Mouse (Mus musculus): ENCODE measurements around the gene Zfp93. TPM values are rescaled to one million over a fixed set of nuclear protein-coding genes. Genes with fewer than 3 reads are reported as not detected.

Gene Zfp93
- total and polyA plus RNA-seq, 3 experiments: not detected

- H3K9ac ChIP-seq (ENCODE audit: control insufficient read depth, low read depth, low read length, poor library complexity, severe bottlenecking): peak overlapping the region; percentile 69
- H3K27ac ChIP-seq (ENCODE audit: control insufficient read depth, low read depth, low read length): no peak overlapping the region; the same call in 1 of the 2 replicates
- peak overlapping the region; percentile 69 to 72 for H3K4me3 ChIP-seq (ENCODE audit: control insufficient read depth in 1 of 2, insufficient read depth in 1 of 2, low read depth in 2 of 2, low read length in 2 of 2)
- peaks cover 7 to 32% of the 10 kb centered on the region in 2 experiments; a peak in 3 of 4 replicates for H3K4me1 ChIP-seq (ENCODE audit: control insufficient read depth in 1 of 2, insufficient read depth in 2 of 2, low read length in 2 of 2)
- H3K9me3 ChIP-seq (replicated peaks; ENCODE audit: insufficient read depth, low read length): no peaks in the 10 kb centered on the region
- TF ChIP-seq MAX (IDR thresholded peaks at IDR 0.05; ENCODE audit: low read length) (peak; percentile 80), TCF12 (IDR thresholded peaks at IDR 0.05; ENCODE audit: low read depth, low read length) (no peak), BHLHE40 (IDR thresholded peaks at IDR 0.05; ENCODE audit: borderline replicate concordance, low read depth, low read length) (peak; percentile 32; the same call in 1 of the 2 replicates), UBTF (IDR thresholded peaks at IDR 0.05; ENCODE audit: borderline replicate concordance, insufficient read depth, low read depth, low read length) (no peak), GATA1 (IDR thresholded peaks at IDR 0.05; ENCODE audit: low read depth, low read length) (peak; percentile 21; the same call in 1 of the 2 replicates)
- peaks cover 2% of the 10 kb centered on the region for H3K79me2 ChIP-seq (ENCODE audit: control insufficient read depth, insufficient read depth, low read length, poor library complexity)
- peaks cover 0 to 25% of the 10 kb centered on the region in 2 experiments; a peak in 3 of 4 replicates for H3K36me3 ChIP-seq (ENCODE audit: control insufficient read depth in 1 of 2, insufficient read depth in 2 of 2, low read length in 2 of 2)
- no peak for DNase-seq (ENCODE audit: low read depth, low spot score)
- no peaks in the 10 kb centered on the region for H3K27me3 ChIP-seq (ENCODE audit: control insufficient read depth in 1 of 2, insufficient read depth in 2 of 2, low read length in 2 of 2)
Measured at GRCm38 (mm10) chr7:24315726-24316566, 45.7 kb downstream of the Zfp93 start.

DNA sequence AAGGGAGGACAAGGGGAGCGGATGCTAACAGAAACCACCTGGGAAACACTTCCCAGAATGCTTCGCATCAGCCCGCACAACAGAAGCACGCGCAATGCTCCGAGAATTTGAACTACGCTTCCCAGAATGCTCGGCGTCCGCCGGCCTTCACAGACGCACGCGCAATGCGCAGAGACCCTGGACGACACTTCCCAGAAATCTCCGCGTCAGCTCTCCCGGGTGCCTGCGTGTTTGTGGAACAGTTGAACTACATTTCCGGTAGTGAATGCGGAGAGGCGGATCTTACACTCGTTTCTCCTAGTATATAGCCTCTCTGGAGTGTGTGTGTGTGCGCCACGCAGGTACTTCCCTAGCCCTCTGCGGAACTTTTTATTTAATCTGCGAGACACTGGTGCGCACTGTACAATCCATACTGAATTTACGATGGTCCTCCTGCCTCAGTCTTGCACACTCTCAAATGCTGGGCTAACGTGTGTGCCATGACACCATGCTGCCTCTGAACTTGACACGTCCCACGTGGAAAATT is 46.4 kb downstream of the Zfp93 start, which contains the start of gene Zfp94:
Gene Zfp94, minus strand, starts transcription at position 100 of the 526 bp plus-strand sequence.
- DNase-seq (ENCODE audit: low read depth, low spot score): peak; percentile 98
- Histone ChIP-seq H3K36me3 (ENCODE audit: control insufficient read depth in 1 of 2, insufficient read depth in 2 of 2, low read length in 2 of 2) (peaks cover 0 to 25% of the 10 kb centered on the region in 2 experiments; a peak in 2 of 4 replicates), H3K4me1 (ENCODE audit: control insufficient read depth in 1 of 2, insufficient read depth in 2 of 2, low read length in 2 of 2) (peaks cover 7 to 32% of the 10 kb centered on the region in 2 experiments; a peak in 3 of 4 replicates), H3K9me3 (replicated peaks; ENCODE audit: insufficient read depth, low read length) (no peaks in the 10 kb centered on the region), H3K27me3 (ENCODE audit: control insufficient read depth in 1 of 2, insufficient read depth in 2 of 2, low read length in 2 of 2) (no peaks in the 10 kb centered on the region), H3K4me3 (ENCODE audit: control insufficient read depth in 1 of 2, insufficient read depth in 1 of 2, low read depth in 2 of 2, low read length in 2 of 2) (peak within 1 kb of the TSS; percentile 69 to 72), H3K9ac (ENCODE audit: control insufficient read depth, low read depth, low read length, poor library complexity, severe bottlenecking) (peak within 1 kb of the TSS; percentile 78), H3K79me2 (ENCODE audit: control insufficient read depth, insufficient read depth, low read length, poor library complexity) (peaks cover 2% of the 10 kb centered on the region), H3K27ac (ENCODE audit: control insufficient read depth, low read depth, low read length) (peak within 1 kb of the TSS; percentile 80)
- TF ChIP-seq NELFE (IDR thresholded peaks at IDR 0.05; ENCODE audit: low read depth, low read length): peak; percentile 94
- TF ChIP-seq TCF12 (IDR thresholded peaks at IDR 0.05; ENCODE audit: low read depth, low read length): peak; percentile 64; the same call in 1 of the 2 replicates
- no peak for TF ChIP-seq MYB (IDR thresholded peaks at IDR 0.05; ENCODE audit: low read depth, low read length)
- peak; percentile 90 for TF ChIP-seq TBP (IDR thresholded peaks at IDR 0.05; ENCODE audit: low read depth, low read length)
- TF ChIP-seq USF1 (IDR thresholded peaks at IDR 0.05; ENCODE audit: low read depth, low read length): no peak
- no peak for TF ChIP-seq E2F4 (IDR thresholded peaks at IDR 0.05; ENCODE audit: borderline replicate concordance, low read depth, low read length)
- 0 out of 2 replicates have a peak, but pooled peaks have one; percentile 0 for TF ChIP-seq BHLHE40 (IDR thresholded peaks at IDR 0.05; ENCODE audit: borderline replicate concordance, low read depth, low read length)
- TF ChIP-seq MXI1 (IDR thresholded peaks at IDR 0.05; ENCODE audit: low read depth, low read length): peak; percentile 86
- no peak for TF ChIP-seq MAZ (IDR thresholded peaks at IDR 0.05; ENCODE audit: low read depth, low read length)
- no peak for TF ChIP-seq MAFK (IDR thresholded peaks at IDR 0.05; ENCODE audit: borderline replicate concordance, low read depth, low read length)
- TF ChIP-seq HCFC1 (IDR thresholded peaks at IDR 0.05; ENCODE audit: low read depth, low read length): peak; percentile 96
- no peak for TF ChIP-seq ETS1 (IDR thresholded peaks at IDR 0.05; ENCODE audit: low read depth, low read length)
- peak; percentile 93 for TF ChIP-seq SIN3A (IDR thresholded peaks at IDR 0.05; ENCODE audit: low read length)
- no peak for TF ChIP-seq RCOR1 (IDR thresholded peaks at IDR 0.05; ENCODE audit: low read depth, low read length)
- TF ChIP-seq SMC3 (IDR thresholded peaks at IDR 0.05; ENCODE audit: low read depth, low read length): no peak
- TF ChIP-seq MEF2A (IDR thresholded peaks at IDR 0.05; ENCODE audit: extremely low read depth, insufficient replicate concordance, low read depth, low read length, poor library complexity, severe bottlenecking): no peak
- peak; percentile 90 for TF ChIP-seq POLR2AphosphoS2 (IDR thresholded peaks at IDR 0.05; ENCODE audit: low read length)
- TF ChIP-seq POLR2A (IDR thresholded peaks at IDR 0.05; ENCODE audit: control insufficient read depth in 1 of 2, insufficient read depth in 1 of 2, low read depth in 1 of 2, low read length in 2 of 2, poor library complexity in 1 of 2): peak in 1 of 2 experiments; percentile 96; a peak in 3 of 4 replicates
- TF ChIP-seq MYC (IDR thresholded peaks at IDR 0.05; ENCODE audit: low read depth, low read length): peak; percentile 93
- TF ChIP-seq ELF1 (IDR thresholded peaks at IDR 0.05; ENCODE audit: low read depth, low read length): peak; percentile 88
- TF ChIP-seq POLR2AphosphoS5 (IDR thresholded peaks at IDR 0.05; ENCODE audit: borderline replicate concordance, low read depth, low read length): no peak
- TF ChIP-seq NRF1 (IDR thresholded peaks at IDR 0.05; ENCODE audit: insufficient read depth, low read depth, low read length, poor library complexity, severe bottlenecking): peak; percentile 97
- TF ChIP-seq KAT2A (conservative IDR thresholded peaks at IDR 0.05; ENCODE audit: low read depth, low read length): peak; percentile 96
- TF ChIP-seq MAX (IDR thresholded peaks at IDR 0.05; ENCODE audit: low read length): peak; percentile 79
- no peak for TF ChIP-seq RAD21 (IDR thresholded peaks at IDR 0.05; ENCODE audit: low read depth, low read length)
- TF ChIP-seq GATA1 (IDR thresholded peaks at IDR 0.05; ENCODE audit: low read depth, low read length): no peak
